Mouse (Mus musculus): ENCODE results near the gene Agbl5.
"Not testable (repeated sequence)": the region's sequence is repeated elsewhere in the genome, so short reads cannot be mapped to it uniquely, and the experiment has no call there.

Gene Agbl5

GRCm38 (mm10) chr5:30888337-30889087 is at the start of gene Agbl5:
Gene Agbl5, plus strand, starts transcription at chr5:30888694.
- peak; percentile 80 for DNase-seq (ENCODE audit: low spot score)

- DNase-seq (ENCODE audit: low spot score), result no peak
Observed at GRCm38 (mm10) chr5:30839731-30840130, 48.8 kb upstream of the Agbl5 start.

- DNase-seq (ENCODE audit: low spot score), result no peak
Observed at GRCm38 (mm10) chr5:30841896-30842295, 46.6 kb upstream of the Agbl5 start.

GRCm38 (mm10) chr5:30849891-30850555 is 38.5 kb upstream of the Agbl5 start:
- no peak for DNase-seq (ENCODE audit: low spot score)

- DNase-seq (ENCODE audit: low spot score), result no peak
Observed at GRCm38 (mm10) chr5:30850556-30850925, 38.0 kb upstream of the Agbl5 start.

- DNase-seq (ENCODE audit: low spot score), result no peak
Observed at GRCm38 (mm10) chr5:30853522-30853921, 35.0 kb upstream of the Agbl5 start.

- DNase-seq (ENCODE audit: low spot score), result no peak
Observed at GRCm38 (mm10) chr5:30855674-30856073, 32.8 kb upstream of the Agbl5 start.

GRCm38 (mm10) chr5:30856124-30856523 is 32.4 kb upstream of the Agbl5 start:
- no peak for DNase-seq (ENCODE audit: low spot score)

GRCm38 (mm10) chr5:30863852-30864251 is 24.6 kb upstream of the Agbl5 start:
- no peak for DNase-seq (ENCODE audit: low spot score)

GRCm38 (mm10) chr5:30864322-30864721 is 24.2 kb upstream of the Agbl5 start:
- no peak for DNase-seq (ENCODE audit: low spot score)

GRCm38 (mm10) chr5:30866871-30867270 is 21.6 kb upstream of the Agbl5 start:
- DNase-seq (ENCODE audit: low spot score), result no peak

- DNase-seq (ENCODE audit: low spot score), result no peak
Observed at GRCm38 (mm10) chr5:30867712-30868111, 20.8 kb upstream of the Agbl5 start, which contains the start of gene Tmem214. Gene Tmem214, plus strand, starts transcription at chr5:30868012.

- no peak for DNase-seq (ENCODE audit: low spot score)
Observed at GRCm38 (mm10) chr5:30868981-30869380, 19.5 kb upstream of the Agbl5 start.

- DNase-seq (ENCODE audit: low spot score), result peak; percentile 77
Observed at GRCm38 (mm10) chr5:30869405-30870130, 18.9 kb upstream of the Agbl5 start.

GRCm38 (mm10) chr5:30870131-30870406 is 18.4 kb upstream of the Agbl5 start:
- no peak for DNase-seq (ENCODE audit: low spot score)

- DNase-seq (ENCODE audit: low spot score), result no peak
Observed at GRCm38 (mm10) chr5:30872574-30872973, 15.9 kb upstream of the Agbl5 start.

GRCm38 (mm10) chr5:30874365-30874764 is 14.1 kb upstream of the Agbl5 start:
- no peak for DNase-seq (ENCODE audit: low spot score)

GRCm38 (mm10) chr5:30878616-30879015 is 9.9 kb upstream of the Agbl5 start:
- no peak for DNase-seq (ENCODE audit: low spot score)

GRCm38 (mm10) chr5:30879347-30879943 is 9.0 kb upstream of the Agbl5 start:
- DNase-seq (ENCODE audit: low spot score), result no peak

GRCm38 (mm10) chr5:30881839-30882238 is 6.7 kb upstream of the Agbl5 start:
- DNase-seq (ENCODE audit: low spot score), result not testable (repeated sequence)

- no peak for DNase-seq (ENCODE audit: low spot score)
Observed at GRCm38 (mm10) chr5:30886209-30886608, 2.3 kb upstream of the Agbl5 start.

GRCm38 (mm10) chr5:30886731-30887130 is 1.8 kb upstream of the Agbl5 start:
- no peak for DNase-seq (ENCODE audit: low spot score)

- no peak for DNase-seq (ENCODE audit: low spot score)
Observed at GRCm38 (mm10) chr5:30887331-30887761, 1.1 kb upstream of the Agbl5 start.
